Mouse (Mus musculus): ENCODE data around the gene Cped1. TPM values are rescaled to one million over a fixed set of nuclear protein-coding genes. Genes with fewer than 3 reads are reported as not detected.

Cped1 gene
- total and polyA plus RNA-seq, 2 experiments from 2014 or later, result 3.6 to 13.2 TPM

GRCm38 (mm10) chr6:22049093-22049492, 63.4 kb downstream of the Cped1 start:
- Histone ChIP-seq H3K9me3 (replicated peaks; ENCODE audit: control insufficient read depth, low read length) (no peaks in the 10 kb centered on the region), H3K27me3 (ENCODE audit: control insufficient read depth, insufficient read depth, low read length) (no peaks in the 10 kb centered on the region), H3K9ac (replicated peaks; ENCODE audit: low read depth, low read length) (no peak overlapping the region), H3K4me3 (ENCODE audit: low read depth, low read length) (no peak overlapping the region), H3K27ac (ENCODE audit: low read depth) (peak overlapping the region; percentile 67), H3K4me2 (ENCODE audit: low read depth, low read length) (no peak overlapping the region), H3K36me3 (replicated peaks; ENCODE audit: control insufficient read depth, insufficient read depth, low read length) (no peaks in the 10 kb centered on the region), H3K4me1 (ENCODE audit: control insufficient read depth, insufficient read depth) (0 out of 2 replicates have a peak, but pooled peaks cover under 1% of the 10 kb centered on the region)
- ATAC-seq (ENCODE audit: insufficient read depth, low read depth), result no peak
- 46% methylated on average over 5 of the region's 5 CpGs for WGBS
- DNase-seq (ENCODE audit: low spot score), result no peak
- TF ChIP-seq CTCF (IDR thresholded peaks at IDR 0.05; ENCODE audit: low read depth) (no peak), EP300 (IDR thresholded peaks at IDR 0.05; ENCODE audit: low read depth) (no peak)

GRCm38 (mm10) chr6:22051526-22051925, 65.8 kb downstream of the Cped1 start:
- H3K4me1 ChIP-seq (ENCODE audit: control insufficient read depth, insufficient read depth), result no peaks in the 10 kb centered on the region
- no peak overlapping the region for H3K4me3 ChIP-seq (ENCODE audit: low read depth, low read length)
- TF ChIP-seq CTCF (IDR thresholded peaks at IDR 0.05; ENCODE audit: low read depth), result no peak
- TF ChIP-seq EP300 (IDR thresholded peaks at IDR 0.05; ENCODE audit: low read depth), result no peak
- no peaks in the 10 kb centered on the region for H3K36me3 ChIP-seq (replicated peaks; ENCODE audit: control insufficient read depth, insufficient read depth, low read length)
- no peak for ATAC-seq (ENCODE audit: insufficient read depth, low read depth)
- H3K9me3 ChIP-seq (replicated peaks; ENCODE audit: control insufficient read depth, low read length), result no peaks in the 10 kb centered on the region
- H3K27ac ChIP-seq (ENCODE audit: low read depth), result no peak overlapping the region
- no peak for DNase-seq (ENCODE audit: low spot score)
- no peak overlapping the region for H3K9ac ChIP-seq (replicated peaks; ENCODE audit: low read depth, low read length)
- WGBS, result 71% methylated on average over 3 of the region's 3 CpGs
- H3K27me3 ChIP-seq (ENCODE audit: control insufficient read depth, insufficient read depth, low read length), result no peaks in the 10 kb centered on the region
- no peak overlapping the region for H3K4me2 ChIP-seq (ENCODE audit: low read depth, low read length)

DNA sequence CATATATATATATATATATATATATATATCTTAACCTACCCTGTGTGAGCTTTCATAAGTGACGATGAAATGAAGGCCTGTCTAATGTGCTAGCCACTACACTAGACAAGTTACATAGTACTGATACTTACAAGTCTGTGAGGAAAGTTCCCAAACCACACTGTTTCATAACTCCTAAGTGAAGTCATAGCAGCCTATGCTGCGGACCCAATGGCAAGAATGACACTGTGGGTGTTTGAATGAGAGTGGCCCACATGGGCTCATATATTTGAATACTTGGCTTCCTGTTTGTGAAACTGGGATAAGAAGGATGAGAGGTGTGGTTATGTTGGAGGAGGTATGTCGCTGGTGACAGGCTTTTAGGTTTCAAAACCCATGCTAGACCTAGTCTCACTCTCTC, 67.3 kb downstream of the Cped1 start:
- H3K27ac ChIP-seq (ENCODE audit: low read depth), result no peak overlapping the region
- H3K4me3 ChIP-seq (ENCODE audit: low read depth, low read length), result no peak overlapping the region
- H3K9me3 ChIP-seq (replicated peaks; ENCODE audit: control insufficient read depth, low read length), result no peaks in the 10 kb centered on the region
- no peak overlapping the region for H3K9ac ChIP-seq (replicated peaks; ENCODE audit: low read depth, low read length)
- H3K4me2 ChIP-seq (ENCODE audit: low read depth, low read length), result no peak overlapping the region
- ATAC-seq (ENCODE audit: insufficient read depth, low read depth) (no peak), DNase-seq (ENCODE audit: low spot score) (no peak)
- H3K27me3 ChIP-seq (ENCODE audit: control insufficient read depth, insufficient read depth, low read length), result no peaks in the 10 kb centered on the region
- 87% methylated on average over 3 of the region's 3 CpGs for WGBS
- H3K36me3 ChIP-seq (replicated peaks; ENCODE audit: control insufficient read depth, insufficient read depth, low read length), result no peaks in the 10 kb centered on the region
- no peak for TF ChIP-seq CTCF (IDR thresholded peaks at IDR 0.05; ENCODE audit: low read depth)
- no peak for TF ChIP-seq EP300 (IDR thresholded peaks at IDR 0.05; ENCODE audit: low read depth)
- no peaks in the 10 kb centered on the region for H3K4me1 ChIP-seq (ENCODE audit: control insufficient read depth, insufficient read depth)

DNA sequence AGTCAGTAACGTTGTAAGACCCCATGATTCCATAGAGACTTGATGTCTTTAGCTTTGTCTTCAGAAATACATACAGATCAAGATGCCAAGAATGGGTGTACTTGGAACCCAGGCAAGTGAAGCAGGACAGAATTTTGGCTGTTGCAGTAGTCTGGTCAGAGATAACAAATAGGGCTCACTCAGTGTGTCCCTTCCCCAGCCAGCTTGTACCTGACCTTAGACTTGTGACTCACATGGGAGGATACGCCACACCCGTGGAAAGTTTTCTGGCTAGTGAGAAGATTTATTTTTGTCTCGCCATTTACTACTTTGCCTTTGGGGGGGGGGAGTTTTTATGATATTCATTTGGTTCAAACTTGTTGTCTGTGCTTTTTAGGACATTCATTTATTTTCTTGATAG, 78.6 kb downstream of the Cped1 start:
- H3K9ac ChIP-seq (replicated peaks; ENCODE audit: low read depth, low read length), result no peak overlapping the region
- no peak overlapping the region for H3K4me3 ChIP-seq (ENCODE audit: low read depth, low read length)
- H3K27me3 ChIP-seq (ENCODE audit: control insufficient read depth, insufficient read depth, low read length), result no peaks in the 10 kb centered on the region
- peak; percentile 55; the same call in 1 of the 2 replicates for ATAC-seq (ENCODE audit: insufficient read depth, low read depth)
- no peak overlapping the region for H3K4me2 ChIP-seq (ENCODE audit: low read depth, low read length)
- DNase-seq (ENCODE audit: low spot score), result peak; percentile 41
- H3K36me3 ChIP-seq (replicated peaks; ENCODE audit: control insufficient read depth, insufficient read depth, low read length), result no peaks in the 10 kb centered on the region
- no peak for TF ChIP-seq CTCF (IDR thresholded peaks at IDR 0.05; ENCODE audit: low read depth)
- no peak for TF ChIP-seq EP300 (IDR thresholded peaks at IDR 0.05; ENCODE audit: low read depth)
- no peak overlapping the region for H3K27ac ChIP-seq (ENCODE audit: low read depth)
- 0 out of 2 replicates have a peak, but pooled peaks cover 7% of the 10 kb centered on the region for H3K4me1 ChIP-seq (ENCODE audit: control insufficient read depth, insufficient read depth)
- no peaks in the 10 kb centered on the region for H3K9me3 ChIP-seq (replicated peaks; ENCODE audit: control insufficient read depth, low read length)
- 43% methylated on average over 4 of the region's 4 CpGs for WGBS

GRCm38 (mm10) chr6:22070603-22071322, 85.0 kb downstream of the Cped1 start:
- 70% methylated on average over 15 of the region's 15 CpGs for WGBS
- Histone ChIP-seq H3K4me2 (ENCODE audit: low read depth, low read length) (peak overlapping the region; percentile 14), H3K27me3 (ENCODE audit: control insufficient read depth, insufficient read depth, low read length) (no peaks in the 10 kb centered on the region), H3K9me3 (replicated peaks; ENCODE audit: control insufficient read depth, low read length) (no peaks in the 10 kb centered on the region), H3K36me3 (replicated peaks; ENCODE audit: control insufficient read depth, insufficient read depth, low read length) (no peaks in the 10 kb centered on the region), H3K4me1 (ENCODE audit: control insufficient read depth, insufficient read depth) (no peaks in the 10 kb centered on the region), H3K27ac (ENCODE audit: low read depth) (no peak overlapping the region), H3K4me3 (ENCODE audit: low read depth, low read length) (peak overlapping the region; percentile 3; the same call in 1 of the 2 replicates), H3K9ac (replicated peaks; ENCODE audit: low read depth, low read length) (no peak overlapping the region)
- DNase-seq (ENCODE audit: low spot score) (no peak), ATAC-seq (ENCODE audit: insufficient read depth, low read depth) (no peak)
- no peak for TF ChIP-seq EP300 (IDR thresholded peaks at IDR 0.05; ENCODE audit: low read depth)
- no peak for TF ChIP-seq CTCF (IDR thresholded peaks at IDR 0.05; ENCODE audit: low read depth)
